Mouse (Mus musculus) MEL (cell line): ENCODE results near the gene Ckap2l. TPM values are rescaled to one million over a fixed set of nuclear protein-coding genes. Genes with fewer than 3 reads are reported as not detected.

ENCODE experiments used
- DNase-seq: peaks from one replicate; pipeline ENCODE4 v3.0.0; 2011; ENCODE audit warnings: low read depth, low spot score
- H3K27ac ChIP-seq: 2 replicates; pipeline ENCODE4 v1.5.1; 2012; ENCODE audit warnings: low read depth, mild to moderate bottlenecking, control low read depth, low read length, moderate library complexity; ENCODE audit not compliant: control insufficient read depth
- H3K27me3 ChIP-seq, 2 experiments: fragments of 150-350 bp in 1 of 2; sonication (generic) in 1 of 2; 2 replicates each; pipeline ENCODE4 v1.6.1; 2012; ENCODE audit warnings: low read length in 2 of 2, mild to moderate bottlenecking in 2 of 2, improper control_type of control experiment in 1 of 2, moderate library complexity in 1 of 2; ENCODE audit not compliant: insufficient read depth in 2 of 2, control insufficient read depth in 1 of 2
- H3K36me3 ChIP-seq, 2 experiments: 2 replicates each; pipeline ENCODE4 v1.6.1; 2012 to 2014; ENCODE audit warnings: low read length in 2 of 2, improper control_type of control experiment in 1 of 2, inconsistent platforms in 1 of 2, mild to moderate bottlenecking in 1 of 2; ENCODE audit not compliant: insufficient read depth in 2 of 2, control insufficient read depth in 1 of 2
- H3K4me1 ChIP-seq, 2 experiments: fragments of 150-350 bp in 1 of 2; sonication (generic) in 1 of 2; 2 replicates each; pipeline ENCODE4 v1.6.1; 2012; ENCODE audit warnings: low read length in 2 of 2, improper control_type of control experiment in 1 of 2, mild to moderate bottlenecking in 1 of 2; ENCODE audit not compliant: insufficient read depth in 2 of 2, control insufficient read depth in 1 of 2
- H3K4me3 ChIP-seq, 2 experiments: fragments of 150-350 bp in 1 of 2; sonication (generic) in 1 of 2; 2 replicates each; pipeline ENCODE4 v1.5.1; 2012; ENCODE audit warnings: low read depth in 2 of 2, low read length in 2 of 2, mild to moderate bottlenecking in 2 of 2, moderate library complexity in 2 of 2, control low read depth in 1 of 2, improper control_type of control experiment in 1 of 2; ENCODE audit not compliant: control insufficient read depth in 1 of 2, insufficient read depth in 1 of 2
- H3K79me2 ChIP-seq: 2 replicates; pipeline ENCODE4 v1.6.1; 2012; ENCODE audit warnings: mild to moderate bottlenecking, low read length, moderate library complexity; ENCODE audit not compliant: control insufficient read depth, poor library complexity, insufficient read depth
- H3K9ac ChIP-seq: 2 replicates; pipeline ENCODE4 v1.6.1; 2012; ENCODE audit warnings: low read depth, mild to moderate bottlenecking, control low read depth, low read length, moderate library complexity; ENCODE audit not compliant: control insufficient read depth, poor library complexity, severe bottlenecking
- H3K9me3 ChIP-seq: fragments of 150-350 bp; sonication (generic); replicated peaks from 2 replicates; pipeline ENCODE4 v1.6.1; 2012; ENCODE audit warnings: mild to moderate bottlenecking, low read length, improper control_type of control experiment, moderate library complexity; ENCODE audit not compliant: insufficient read depth
- CHD1 ChIP-seq: IDR thresholded peaks from 2 replicates; pipeline ENCODE4 v1.6.1; 2012; ENCODE audit warnings: low read depth, mild to moderate bottlenecking, inconsistent platforms, low read length, improper control_type of control experiment
- CHD2 ChIP-seq: IDR thresholded peaks from 2 replicates; pipeline ENCODE4 v1.6.1; 2011; ENCODE audit warnings: low read length, improper control_type of control experiment
- ETS1 ChIP-seq: IDR thresholded peaks from 2 replicates; pipeline ENCODE4 v1.6.1; 2012; ENCODE audit warnings: low read depth, mild to moderate bottlenecking, inconsistent platforms, low read length, improper control_type of control experiment, moderate library complexity
- GABPA ChIP-seq: IDR thresholded peaks from 2 replicates; pipeline ENCODE4 v1.6.1; 2012; ENCODE audit warnings: low read depth, mild to moderate bottlenecking, inconsistent platforms, low read length, improper control_type of control experiment, moderate library complexity
- JUND ChIP-seq: IDR thresholded peaks from 2 replicates; pipeline ENCODE4 v1.6.1; 2011; ENCODE audit warnings: low read depth, mild to moderate bottlenecking, improper control_type of control experiment, low read length
- KAT2A ChIP-seq: conservative IDR thresholded peaks from 2 replicates; pipeline ENCODE4 v1.6.1; 2012; ENCODE audit warnings: low read depth, low read length, improper control_type of control experiment, inconsistent platforms
- MAX ChIP-seq: IDR thresholded peaks from 2 replicates; pipeline ENCODE4 v1.6.1; 2011; ENCODE audit warnings: low read length, improper control_type of control experiment
- MYC ChIP-seq: IDR thresholded peaks from 2 replicates; pipeline ENCODE4 v1.6.1; 2011; ENCODE audit warnings: low read depth, mild to moderate bottlenecking, low read length, improper control_type of control experiment, moderate library complexity
- NRF1 ChIP-seq: IDR thresholded peaks from 2 replicates; pipeline ENCODE4 v1.6.1; 2014; ENCODE audit warnings: low read depth, mild to moderate bottlenecking, inconsistent platforms, low read length, improper control_type of control experiment, moderate library complexity; ENCODE audit not compliant: poor library complexity, insufficient read depth, severe bottlenecking
- POLR2AphosphoS5 ChIP-seq: IDR thresholded peaks from 2 replicates; pipeline ENCODE4 v1.6.1; 2012; ENCODE audit warnings: low read depth, borderline replicate concordance, mild to moderate bottlenecking, inconsistent platforms, low read length, moderate library complexity, mixed read lengths
- RAD21 ChIP-seq: IDR thresholded peaks from 2 replicates; pipeline ENCODE4 v1.6.1; 2011; ENCODE audit warnings: mild to moderate bottlenecking, low read depth, low read length, improper control_type of control experiment
- SIN3A ChIP-seq: IDR thresholded peaks from 2 replicates; pipeline ENCODE4 v1.6.1; 2012; ENCODE audit warnings: low read length, improper control_type of control experiment, inconsistent platforms
- TAL1 ChIP-seq: IDR thresholded peaks from 2 replicates; pipeline ENCODE4 v1.6.1; 2012; ENCODE audit warnings: mild to moderate bottlenecking, inconsistent platforms, low read length, moderate library complexity, mixed read lengths
- TCF12 ChIP-seq: IDR thresholded peaks from 2 replicates; pipeline ENCODE4 v1.6.1; 2014; ENCODE audit warnings: low read depth, mild to moderate bottlenecking, inconsistent platforms, low read length, improper control_type of control experiment, moderate library complexity
- USF2 ChIP-seq, 2 experiments: IDR thresholded peaks; 2 replicates each; pipeline ENCODE4 v1.6.1; 2011 to 2012; ENCODE audit warnings: improper control_type of control experiment in 2 of 2, low read length in 2 of 2, borderline replicate concordance in 1 of 2, inconsistent platforms in 1 of 2, low read depth in 1 of 2, mild to moderate bottlenecking in 1 of 2; ENCODE audit not compliant: insufficient read depth in 1 of 2
- ZC3H11A ChIP-seq: IDR thresholded peaks from 2 replicates; pipeline ENCODE4 v1.6.1; 2012; ENCODE audit warnings: low read depth, mild to moderate bottlenecking, inconsistent platforms, low read length, improper control_type of control experiment
- ZKSCAN1 ChIP-seq: IDR thresholded peaks from 2 replicates; pipeline ENCODE4 v1.6.1; 2012; ENCODE audit warnings: low read depth, mild to moderate bottlenecking, inconsistent platforms, low read length, improper control_type of control experiment, moderate library complexity
- ZMIZ1 ChIP-seq: IDR thresholded peaks from 2 replicates; pipeline ENCODE4 v1.6.1; 2012; ENCODE audit warnings: low read depth, mild to moderate bottlenecking, inconsistent platforms, low read length, improper control_type of control experiment, moderate library complexity
- polyA plus RNA-seq, 2 experiments: library from polyadenylated mRNA; stranded (reverse) in 1 of 2; unstranded in 1 of 2; fragments of >175 nt in 1 of 2; fragments of >200 nt in 1 of 2; gene quantifications; 2 replicates each; pipeline versions ENCODE4 v1.2.1 to v1.2.4; 2012; ENCODE audit warnings: low replicate concordance in 2 of 2, low read depth in 1 of 2; ENCODE audit not compliant: insufficient read length in 2 of 2, insufficient read depth in 1 of 2, missing spikeins in 1 of 2
- total RNA-seq: library from RNA; depleted of rRNA; stranded (reverse); fragments of 300-350 nt; gene quantifications from 2 replicates; pipeline ENCODE4 v1.2.3, GENCODE M21; 2012

The Ckap2l gene
- total and polyA plus RNA-seq, 3 experiments: 10.6 to 25.7 TPM; not detected in 1

DNA sequence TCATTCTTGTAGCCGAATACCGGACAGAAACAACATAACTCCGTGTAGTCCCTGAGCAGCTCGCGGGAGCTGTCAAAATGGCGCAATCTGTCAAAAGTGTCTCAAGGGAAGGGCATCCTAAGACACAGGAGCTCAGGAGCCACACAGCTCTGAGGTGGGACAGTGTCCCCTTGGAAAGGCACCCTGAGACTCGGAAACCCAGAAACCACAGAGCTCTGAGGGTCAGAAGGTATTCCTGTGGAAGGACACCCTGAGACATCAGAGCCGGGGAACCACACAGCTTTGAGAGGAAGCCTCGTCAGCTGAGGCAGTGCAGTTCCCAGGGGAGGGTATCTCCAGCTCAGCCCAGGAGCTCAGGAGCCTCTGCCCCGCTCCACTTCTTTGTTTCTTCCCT lies 574 bp upstream of the Ckap2l start:
- Histone ChIP-seq H3K4me3 (peak overlapping the region; percentile 73 to 82), H3K9ac (peak overlapping the region; percentile 85), H3K79me2 (peaks cover 10% of the 10 kb centered on the region), H3K27me3 (no peaks in the 10 kb centered on the region), H3K9me3 (no peaks in the 10 kb centered on the region), H3K27ac (peak overlapping the region; percentile 97), H3K36me3 (peaks cover 0 to 7% of the 10 kb centered on the region in 2 experiments; a peak in 2 of 4 replicates), H3K4me1 (peaks cover 5 to 14% of the 10 kb centered on the region in 2 experiments; a peak in 2 of 4 replicates)
- TF ChIP-seq CHD2 (no peak), NRF1 (no peak), USF2 (IDR thresholded peaks at IDR 0.05; ENCODE audit: borderline replicate concordance in 1 of 2, insufficient read depth in 1 of 2, low read depth in 1 of 2, low read length in 2 of 2) (no peak), ETS1 (no peak), MAX (no peak; the same call in 1 of the 2 replicates), JUND (no peak), KAT2A (no peak), ZC3H11A (no peak; the same call in 1 of the 2 replicates), MYC (no peak), POLR2AphosphoS5 (no peak), ZKSCAN1 (no peak), TAL1 (no peak), SIN3A (no peak; the same call in 1 of the 2 replicates), RAD21 (no peak), TCF12 (no peak), CHD1 (no peak), ZMIZ1 (no peak), GABPA (no peak)
- no peak for DNase-seq

DNA sequence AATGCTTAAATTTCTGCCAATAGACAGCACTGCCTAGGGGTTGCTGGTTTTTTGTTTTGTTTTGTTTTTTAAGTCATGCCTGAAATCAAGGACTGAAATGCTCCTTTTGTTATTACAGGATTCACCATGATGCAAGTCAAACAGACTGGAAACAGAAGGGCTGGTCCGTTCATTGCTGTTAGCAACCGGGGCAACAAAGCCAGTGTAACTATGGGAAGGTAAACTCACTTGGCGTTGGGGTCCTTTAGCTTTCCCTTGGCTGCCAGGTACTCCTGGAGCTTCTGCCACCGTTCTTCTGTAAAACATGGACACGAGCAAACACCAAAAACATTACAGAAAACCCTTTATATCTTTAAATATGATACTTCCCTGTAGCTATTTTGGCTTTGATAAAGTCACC lies 926 bp downstream of the Ckap2l start:
- TF ChIP-seq GABPA (no peak), TAL1 (no peak)
- no peaks in the 10 kb centered on the region for H3K9me3 ChIP-seq
- H3K27me3 ChIP-seq: no peaks in the 10 kb centered on the region
- peak; percentile 14 for DNase-seq
- H3K9ac ChIP-seq: peak overlapping the region; percentile 95
- H3K79me2 ChIP-seq: peaks cover 10% of the 10 kb centered on the region
- peaks cover 5 to 14% of the 10 kb centered on the region in 2 experiments; a peak in 2 of 4 replicates for H3K4me1 ChIP-seq
- peak overlapping the region; percentile 78 to 91 for H3K4me3 ChIP-seq
- H3K36me3 ChIP-seq: peaks cover 2 to 7% of the 10 kb centered on the region in 2 experiments; a peak in 2 of 4 replicates
- no peak overlapping the region for H3K27ac ChIP-seq
